Mouse (Mus musculus) forebrain, embryonic 15.5 days (tissue): ENCODE data around the gene Naxd. TPM values are rescaled to one million over a fixed set of nuclear protein-coding genes. Genes with fewer than 3 reads are reported as not detected.

Experiments
- polyA plus RNA-seq: library from polyadenylated mRNA; unstranded; fragments of >200 nt; fragmentation: Nextera tagmentation; extraction: Ambion mirVana; gene quantifications from 2 replicates; pipeline ENCODE4 v1.2.1, GENCODE M21; 2015

Gene Naxd
- polyA plus RNA-seq, 1 experiment from 2014 or later, result 166 TPM

Other genes with a start within 250 kb of the Naxd start
- gene Col4a2, start 184.7 kb upstream of the Naxd start, polyA plus RNA-seq, result 28.7 and 32.4 TPM in 2 replicates
- gene Col4a1, start 184.7 kb upstream of the Naxd start, polyA plus RNA-seq, result 61.4 and 67.6 TPM in 2 replicates
- 0.91 and 1.2 TPM in 2 replicates for gene Rab20, start 18.8 kb upstream of the Naxd start, polyA plus RNA-seq
- gene Cars2, start 53.3 kb downstream of the Naxd start, polyA plus RNA-seq, result 27.9 and 30.2 TPM in 2 replicates
- gene Ing1, start 58.1 kb downstream of the Naxd start, polyA plus RNA-seq, result 55.5 and 56.2 TPM in 2 replicates
- 119 and 121 TPM in 2 replicates for gene Ankrd10, start 138.3 kb downstream of the Naxd start, polyA plus RNA-seq
- gene 1700016D06Rik, start 203.6 kb downstream of the Naxd start, polyA plus RNA-seq, result 0.25 and 0.56 TPM in 2 replicates
- 77.1 and 86.4 TPM in 2 replicates for gene Arhgef7, start 230.2 kb downstream of the Naxd start, polyA plus RNA-seq